Mouse (Mus musculus): ENCODE results near the gene Ttll13.

- TF ChIP-seq CTCF (IDR thresholded peaks at IDR 0.05; ENCODE audit: low read depth, low read length): no peak
- no peak for TF ChIP-seq POLR2A (IDR thresholded peaks at IDR 0.05; ENCODE audit: insufficient read depth, low read length)
- no peak for TF ChIP-seq EP300 (IDR thresholded peaks at IDR 0.05; ENCODE audit: insufficient read depth, low read depth, low read length)
Measured at GRCm38 (mm10) chr7:80269751-80270255, 23.6 kb downstream of the Ttll13 start.

All from ES-Bruce4 (cell line).